13 mouse cellular contexts compared by ENCODE assay signal in the genomic region with DNA sequence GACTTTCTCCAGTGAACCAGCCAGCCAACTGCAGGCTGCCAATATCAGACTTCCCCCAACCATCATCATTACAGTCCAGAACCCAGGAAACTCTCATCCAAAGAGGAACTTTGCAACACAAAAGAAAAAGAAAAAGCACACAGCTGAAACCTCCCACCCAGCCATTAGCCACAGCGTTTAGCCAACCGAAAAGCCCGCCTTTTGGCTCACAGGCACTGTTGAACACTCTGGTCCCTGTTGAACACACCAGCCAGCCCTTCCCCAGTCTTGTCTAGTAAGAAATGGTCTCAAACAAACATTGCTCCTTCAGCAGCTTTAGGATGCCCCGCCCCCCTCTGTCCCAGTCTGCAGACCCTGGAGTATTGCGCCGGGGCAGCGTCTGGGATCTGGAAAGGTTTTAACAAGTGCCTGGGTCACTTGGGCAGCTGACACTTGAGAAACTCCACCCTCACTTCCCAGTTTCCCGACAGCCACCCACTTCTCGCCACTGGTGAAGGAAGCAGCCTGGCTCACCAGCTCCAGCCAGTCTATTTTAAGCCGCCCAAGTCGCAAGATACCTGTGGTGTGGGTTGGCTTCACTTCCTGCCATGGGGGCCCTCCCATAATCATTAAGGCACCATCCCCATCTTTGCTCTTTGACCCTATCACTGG. TPM values are rescaled to one million over a fixed set of nuclear protein-coding genes. Genes with fewer than 3 reads are reported as not detected.
DNase-seq lines count a peak whose midpoint lies in the region; ATAC-seq and TF ChIP-seq lines count a peak whose summit lies in the region.
"Had no signal": no experiment of that assay in that cellular context is flagged by ENCODE, and none has a peak within 500 bp of the region (broad histone marks: within the 10 kb centered on the region; RNA-seq: fewer than 3 reads in every experiment).

No protein-coding gene starts in this region.

- no peaks in the 10 kb centered on the region for H3K36me3 ChIP-seq in heart, embryonic 12.5 days
- H3K36me3 ChIP-seq in ES-Bruce4 (ENCODE audit: control insufficient read depth, insufficient read depth, low read length, poor library complexity, severe bottlenecking): no peaks in the 10 kb centered on the region
- H3K36me3 ChIP-seq in kidney, postnatal 0 days (ENCODE audit: insufficient read depth, low read length): no peaks in the 10 kb centered on the region
- no peaks in the 10 kb centered on the region for H3K36me3 ChIP-seq in liver, postnatal 0 days (replicated peaks; ENCODE audit: insufficient read depth, low read length)
- H3K36me3 ChIP-seq: G1E; liver, embryonic 15.5 days had no signal

- DNase-seq in heart, adult 8-10 months (ENCODE audit: low spot score): no peak
- DNase-seq in kidney, postnatal 0 days (ENCODE audit: low spot score): peak; percentile 27
- peak; percentile 33 for DNase-seq in lung, postnatal 14 days
- no peak for DNase-seq in right cerebral cortex, postnatal 4 days
- no peak for DNase-seq in testis, postnatal 10 days (ENCODE audit: low spot score)
- no peak for DNase-seq in liver, postnatal 0 days
- DNase-seq: adrenal gland, postnatal 25 days; cerebellum, postnatal 14 days had no signal

- peaks cover 27% of the 10 kb centered on the region for H3K4me1 ChIP-seq in heart, embryonic 12.5 days (replicated peaks)
- H3K4me1 ChIP-seq in ES-Bruce4 (ENCODE audit: control insufficient read depth, insufficient read depth, low read length): peaks cover 17% of the 10 kb centered on the region
- no peaks in the 10 kb centered on the region for H3K4me1 ChIP-seq in kidney, postnatal 0 days (replicated peaks; ENCODE audit: insufficient read depth, low read length)
- no peaks in the 10 kb centered on the region for H3K4me1 ChIP-seq in liver, postnatal 0 days (ENCODE audit: insufficient read depth)
- H3K4me1 ChIP-seq: liver, embryonic 15.5 days had no signal

- H3K4me3 ChIP-seq in heart, embryonic 12.5 days: no peak overlapping the region
- peak overlapping the region; percentile 2; the same call in 1 of the 2 replicates for H3K4me3 ChIP-seq in ES-Bruce4 (ENCODE audit: low read depth, low read length)
- H3K4me3 ChIP-seq in kidney, postnatal 0 days (replicated peaks; ENCODE audit: low read depth, low read length): no peak overlapping the region
- no peak overlapping the region for H3K4me3 ChIP-seq in liver, postnatal 0 days (ENCODE audit: low read depth, low read length)
- H3K4me3 ChIP-seq: liver, embryonic 15.5 days had no signal

- no peaks in the 10 kb centered on the region for H3K9me3 ChIP-seq in heart, embryonic 12.5 days (replicated peaks)
- no peaks in the 10 kb centered on the region for H3K9me3 ChIP-seq in ES-Bruce4 (replicated peaks; ENCODE audit: control insufficient read depth, insufficient read depth, low read length, poor library complexity, severe bottlenecking)
- H3K9me3 ChIP-seq in kidney, postnatal 0 days (replicated peaks; ENCODE audit: low read length): no peaks in the 10 kb centered on the region
- no peaks in the 10 kb centered on the region for H3K9me3 ChIP-seq in liver, postnatal 0 days (ENCODE audit: low read length)
- H3K9me3 ChIP-seq: G1E; liver, embryonic 15.5 days had no signal

- peak overlapping the region; percentile 45; the same call in 1 of the 2 replicates for H3K27ac ChIP-seq in heart, embryonic 12.5 days (ENCODE audit: poor library complexity, severe bottlenecking)
- H3K27ac ChIP-seq in ES-Bruce4 (ENCODE audit: insufficient read depth, low read length): peak overlapping the region; percentile 87
- H3K27ac ChIP-seq in kidney, postnatal 0 days: 0 out of 2 replicates have a peak overlapping the region, but pooled peaks have one; percentile 47
- no peak overlapping the region for H3K27ac ChIP-seq in liver, postnatal 0 days (ENCODE audit: low read depth)
- H3K27ac ChIP-seq: liver, embryonic 15.5 days had no signal

- 39% methylated on average over 11 of the region's 11 CpGs for WGBS in heart, embryonic 12.5 days
- WGBS in kidney, postnatal 0 days: 17% methylated on average over 11 of the region's 11 CpGs
- WGBS in liver, postnatal 0 days (ENCODE audit: insufficient replicate concordance): 53% methylated on average over 11 of the region's 11 CpGs

- H3K27me3 ChIP-seq in heart, embryonic 12.5 days (replicated peaks): no peaks in the 10 kb centered on the region; the same call in 1 of the 2 replicates
- H3K27me3 ChIP-seq in ES-Bruce4 (ENCODE audit: control insufficient read depth, insufficient read depth, low read length, poor library complexity, severe bottlenecking): no peaks in the 10 kb centered on the region
- H3K27me3 ChIP-seq in kidney, postnatal 0 days (ENCODE audit: insufficient read depth, low read length): no peaks in the 10 kb centered on the region
- no peaks in the 10 kb centered on the region for H3K27me3 ChIP-seq in liver, postnatal 0 days (ENCODE audit: insufficient read depth, low read length)

- peak overlapping the region; percentile 28; the same call in 1 of the 2 replicates for H3K4me2 ChIP-seq in heart, embryonic 12.5 days
- H3K4me2 ChIP-seq in kidney, postnatal 0 days (ENCODE audit: low read length): peak overlapping the region; percentile 7; the same call in 1 of the 2 replicates
- H3K4me2 ChIP-seq in liver, postnatal 0 days (ENCODE audit: low read depth, low read length): no peak overlapping the region
- H3K4me2 ChIP-seq: liver, embryonic 15.5 days had no signal

- TF ChIP-seq POLR2A in ES-Bruce4 (IDR thresholded peaks at IDR 0.05; ENCODE audit: insufficient read depth, low read length): no peak

- TF ChIP-seq CTCF in ES-Bruce4 (IDR thresholded peaks at IDR 0.05; ENCODE audit: low read depth, low read length): no peak
- no peak for TF ChIP-seq CTCF in kidney, postnatal 0 days (IDR thresholded peaks at IDR 0.05; ENCODE audit: low read depth)
- TF ChIP-seq CTCF in liver, postnatal 0 days (IDR thresholded peaks at IDR 0.05; ENCODE audit: low read depth): no peak

- ATAC-seq in heart, embryonic 12.5 days (ENCODE audit: insufficient number of reproducible peaks, low FRiP score): no peak
- ATAC-seq in kidney, postnatal 0 days (replicated peaks; ENCODE audit: low FRiP score, low read depth): no peak
- ATAC-seq in liver, postnatal 0 days: no peak

- H3K9ac ChIP-seq in heart, embryonic 12.5 days: no peak overlapping the region
- H3K9ac ChIP-seq in ES-Bruce4 (ENCODE audit: low read depth, poor library complexity, severe bottlenecking): no peak overlapping the region
- no peak overlapping the region for H3K9ac ChIP-seq in kidney, postnatal 0 days (ENCODE audit: low read depth, low read length)
- no peak overlapping the region for H3K9ac ChIP-seq in liver, postnatal 0 days (replicated peaks)
- H3K9ac ChIP-seq: liver, embryonic 15.5 days had no signal

- no peak for TF ChIP-seq EP300 in ES-Bruce4 (IDR thresholded peaks at IDR 0.05; ENCODE audit: insufficient read depth, low read depth, low read length)
- TF ChIP-seq EP300 in liver, postnatal 0 days (IDR thresholded peaks at IDR 0.05; ENCODE audit: low read depth): no peak

RNA-seq across cellular contexts. Expression of a gene that starts 11.6 kb away (rescaled TPM):
- polyA plus RNA-seq in heart, embryonic 12.5 days (2016; fragmentation: Nextera tagmentation; extraction: Ambion mirVana): 1.3 and 1.5 TPM in 2 replicates
- total RNA-seq in heart, adult 8-10 months (2022): under 1 TPM; 0.12 to 0.66 (median 0.22) TPM
- 118 and 123 TPM in 2 replicates for polyA plus RNA-seq in ES-Bruce4 (2011; ENCODE audit: insufficient read depth, insufficient read length, low read depth, missing spikeins)
- 45.9 and 50.8 TPM in 2 replicates for polyA plus RNA-seq in kidney, postnatal 0 days (2015; fragmentation: Nextera tagmentation; extraction: Ambion mirVana)
- 0.69 and 0.99 TPM in 2 replicates for polyA plus RNA-seq in liver, postnatal 0 days (2015; fragmentation: Nextera tagmentation; extraction: Ambion mirVana)
- total RNA-seq: gastrocnemius, adult 8-10 months had no signal
- polyA plus RNA-seq: G1E had no signal

Comparison
In these comparisons a context has a peak if more than half of its experiments do, and no peak if none do; other contexts are left out.
1. DNase-seq: peak in kidney, postnatal 0 days (single experiment) and lung, postnatal 14 days (single experiment); none in heart, adult 8-10 months (single experiment), right cerebral cortex, postnatal 4 days (single experiment), testis, postnatal 10 days (single experiment) and liver, postnatal 0 days (single experiment).
2. RNA of a gene that starts 11.6 kb away (polyA plus RNA-seq): 118 to 123 TPM in ES-Bruce4 and 45.9 to 50.8 TPM in kidney, postnatal 0 days; 1.3 to 1.5 TPM in heart, embryonic 12.5 days and 0.69 to 0.99 TPM in liver, postnatal 0 days; every median in the first group is over 10 times any median in the second.